Mouse (Mus musculus) midbrain, embryonic 13.5 days (tissue): ENCODE measurements at regions not wholly inside any gene's neighbourhood (a gene's known extent, or its start where the extent isn't known, plus 50 kb on each side); places are given as distances from the start of the nearest gene placed in this dataset.

Source experiments
- ATAC-seq: fragments of 200-750 bp; cut with Nextera tagmentation; 2 replicates; pipeline ENCODE4 v1.8.0; 2017; ENCODE audit warnings: mild to moderate bottlenecking, moderate TSS enrichment, moderate library complexity
- H3K27ac ChIP-seq: fragments of 300-500 bp; sonication (generic); 2 replicates; pipeline ENCODE4 v1.5.1; 2015; ENCODE audit warnings: inconsistent platforms, mild to moderate bottlenecking, moderate library complexity
- H3K27me3 ChIP-seq: fragments of 300-500 bp; sonication (generic); 2 replicates; pipeline ENCODE4 v1.6.1; 2015; ENCODE audit warnings: mild to moderate bottlenecking, inconsistent platforms
- H3K36me3 ChIP-seq: fragments of 300-500 bp; sonication (generic); 2 replicates; pipeline ENCODE4 v1.6.1; 2015; ENCODE audit warnings: mild to moderate bottlenecking, inconsistent platforms
- H3K4me1 ChIP-seq: fragments of 300-500 bp; sonication (generic); replicated peaks from 2 replicates; pipeline ENCODE4 v1.6.1; 2015; ENCODE audit warnings: inconsistent platforms
- H3K4me2 ChIP-seq: fragments of 300-500 bp; sonication (generic); replicated peaks from 2 replicates; pipeline ENCODE4 v1.6.1; 2015; ENCODE audit warnings: moderate library complexity, mild to moderate bottlenecking, inconsistent platforms
- H3K4me3 ChIP-seq: fragments of 300-500 bp; sonication (generic); replicated peaks from 2 replicates; pipeline ENCODE4 v1.5.1; 2015; ENCODE audit warnings: mild to moderate bottlenecking, inconsistent platforms
- H3K9ac ChIP-seq: fragments of 300-500 bp; sonication (generic); replicated peaks from 2 replicates; pipeline ENCODE4 v1.6.1; 2015; ENCODE audit warnings: mild to moderate bottlenecking, inconsistent platforms
- H3K9me3 ChIP-seq: fragments of 300-500 bp; sonication (generic); 2 replicates; pipeline ENCODE4 v1.6.1; 2016; ENCODE audit warnings: mild to moderate bottlenecking, inconsistent platforms
- WGBS: fragments of 180-500 bp; shearing (Covaris S2); methylation state at CpG from one replicate; pipeline ENCODE4 v1.1.7; 2015; 5-methylcytosine and 5-hydroxymethylcytosine counted together

DNA sequence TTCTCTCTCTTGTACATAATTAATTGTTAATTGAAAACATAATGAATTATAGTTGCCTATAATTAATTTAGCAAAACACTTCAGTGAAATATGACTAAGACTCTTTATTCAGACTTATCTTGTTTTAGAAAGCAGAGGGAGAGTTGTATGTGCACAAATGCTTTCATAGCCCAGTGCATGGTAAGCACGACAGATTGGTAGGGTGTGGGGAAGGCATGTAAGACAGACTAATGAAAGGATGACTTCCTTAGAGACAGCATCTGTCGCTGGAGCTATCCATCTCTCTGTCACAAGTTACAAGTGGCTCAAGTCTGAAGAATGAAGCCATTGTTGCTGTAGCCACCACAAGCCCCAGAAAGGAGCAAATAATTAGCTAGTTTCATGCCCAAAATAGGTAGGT, 376.9 kb downstream of the 4930474N05Rik start:
- ATAC-seq, result no peak
- Histone ChIP-seq H3K27me3 (no peaks in the 10 kb centered on the region), H3K9ac (no peak overlapping the region), H3K4me2 (no peak overlapping the region), H3K9me3 (no peaks in the 10 kb centered on the region), H3K4me3 (no peak overlapping the region), H3K27ac (no peak overlapping the region), H3K4me1 (no peaks in the 10 kb centered on the region), H3K36me3 (no peaks in the 10 kb centered on the region)
- 87% methylated on average over 2 of the region's 2 CpGs for WGBS

DNA sequence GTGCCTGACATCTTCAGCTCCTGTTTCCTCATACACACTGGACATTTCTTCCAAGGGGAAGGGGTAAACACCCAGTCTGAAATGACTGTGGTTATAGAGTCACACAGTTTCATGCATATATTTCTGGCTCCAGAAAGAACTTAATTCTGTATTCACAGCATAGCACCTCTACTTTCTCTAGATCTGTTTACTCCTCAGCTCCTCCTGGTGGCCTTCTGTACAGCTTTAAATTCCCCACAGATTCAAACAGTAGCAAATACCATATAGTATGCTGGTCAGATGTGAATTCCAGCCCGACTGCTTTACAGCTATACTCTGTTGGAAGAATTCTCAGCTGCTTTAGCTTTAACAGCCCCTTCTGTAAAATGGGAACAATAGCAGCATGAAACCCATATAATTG, 375.6 kb downstream of the 4930474N05Rik start:
- 70% methylated on average over 1 of the region's 1 CpGs for WGBS
- no peak overlapping the region for H3K9ac ChIP-seq
- H3K27ac ChIP-seq, result no peak overlapping the region
- H3K27me3 ChIP-seq, result no peaks in the 10 kb centered on the region
- no peaks in the 10 kb centered on the region for H3K36me3 ChIP-seq
- H3K4me3 ChIP-seq, result no peak overlapping the region
- ATAC-seq, result no peak
- no peak overlapping the region for H3K4me2 ChIP-seq
- no peaks in the 10 kb centered on the region for H3K9me3 ChIP-seq
- no peaks in the 10 kb centered on the region for H3K4me1 ChIP-seq

DNA sequence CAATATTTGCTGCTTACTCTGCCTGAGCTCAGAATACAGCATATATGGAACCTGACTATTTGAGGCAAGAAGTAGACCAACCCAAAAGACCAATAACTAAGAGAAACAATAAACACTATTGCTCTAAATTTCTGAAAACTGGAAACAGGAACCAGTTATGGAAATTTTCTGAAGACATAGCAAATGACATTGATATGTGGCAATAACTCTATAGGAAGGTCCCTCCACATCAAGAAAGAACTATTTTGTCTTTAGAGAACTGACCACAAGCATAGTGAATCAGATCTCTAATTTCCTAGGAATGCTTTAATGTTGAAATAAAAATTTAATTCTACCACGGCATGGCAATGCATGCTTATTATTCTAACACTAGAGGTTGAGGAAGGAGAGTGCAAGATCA, 358.3 kb downstream of the 4930474N05Rik start:
- Histone ChIP-seq H3K9ac (no peak overlapping the region), H3K4me3 (no peak overlapping the region), H3K4me1 (no peaks in the 10 kb centered on the region), H3K9me3 (no peaks in the 10 kb centered on the region), H3K27ac (no peak overlapping the region), H3K4me2 (no peak overlapping the region), H3K36me3 (no peaks in the 10 kb centered on the region), H3K27me3 (no peaks in the 10 kb centered on the region)
- 93% methylated on average over 1 of the region's 1 CpGs for whole genome bisulfite sequencing
- no peak for ATAC-seq

DNA sequence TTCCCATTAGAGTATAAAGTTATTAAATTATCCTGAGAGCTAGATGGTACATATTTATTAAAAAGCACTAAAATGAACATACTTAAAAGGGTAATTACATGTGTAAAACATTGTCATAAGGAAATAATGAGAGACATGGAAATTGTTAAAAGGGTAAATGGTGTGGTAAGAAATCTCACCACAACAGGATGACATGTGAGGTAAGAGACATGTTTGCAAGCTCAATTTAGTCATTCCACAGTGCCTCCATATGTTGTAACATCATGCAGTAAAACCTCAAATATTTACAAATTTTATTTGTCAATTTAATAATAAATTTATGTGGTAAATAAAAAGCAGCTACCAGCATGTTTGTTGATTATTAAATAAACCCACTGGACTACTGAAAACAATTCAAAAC, 355.4 kb downstream of the 4930474N05Rik start:
- no peaks in the 10 kb centered on the region for H3K36me3 ChIP-seq
- ATAC-seq, result no peak
- no peak overlapping the region for H3K4me3 ChIP-seq
- no peak overlapping the region for H3K4me2 ChIP-seq
- no peak overlapping the region for H3K9ac ChIP-seq
- H3K9me3 ChIP-seq, result no peaks in the 10 kb centered on the region
- no peaks in the 10 kb centered on the region for H3K4me1 ChIP-seq
- H3K27me3 ChIP-seq, result no peaks in the 10 kb centered on the region
- H3K27ac ChIP-seq, result no peak overlapping the region

DNA sequence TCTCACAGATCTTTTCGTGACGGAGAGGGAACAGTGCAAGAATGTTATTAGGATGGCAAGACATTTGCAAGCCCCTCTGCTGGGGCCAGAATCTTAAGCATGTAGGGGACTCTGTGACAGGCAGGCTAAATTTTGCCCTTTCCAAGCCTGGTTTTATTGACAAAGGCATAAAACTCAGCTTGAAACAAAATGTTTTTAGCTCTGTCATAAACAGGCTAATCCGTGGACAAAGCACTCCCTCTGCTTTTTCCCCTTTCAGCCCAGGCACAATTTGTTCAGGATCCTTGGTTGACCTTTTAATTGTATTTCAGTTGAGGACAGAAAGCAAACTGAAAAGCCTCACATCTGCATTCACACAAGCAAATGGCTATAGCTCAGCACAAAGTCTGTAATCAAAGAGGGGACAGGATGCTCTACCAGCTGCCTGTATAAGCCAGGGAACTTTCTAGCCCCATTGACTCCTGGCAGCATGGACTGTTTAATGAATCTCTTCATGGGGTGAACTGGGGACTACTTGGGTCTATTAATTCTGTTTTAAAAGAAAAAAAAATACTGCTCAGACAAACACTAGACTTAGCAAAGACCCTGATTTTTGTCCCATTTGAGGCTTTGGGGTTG, 320.0 kb downstream of the 4930474N05Rik start:
- no peak for ATAC-seq
- H3K9me3 ChIP-seq, result no peaks in the 10 kb centered on the region
- H3K9ac ChIP-seq, result no peak overlapping the region
- no peak overlapping the region for H3K4me3 ChIP-seq
- H3K4me2 ChIP-seq, result no peak overlapping the region
- no peaks in the 10 kb centered on the region for H3K27me3 ChIP-seq
- no peak overlapping the region for H3K27ac ChIP-seq
- 21% methylated on average over 3 of the region's 3 CpGs for WGBS
- no peaks in the 10 kb centered on the region for H3K36me3 ChIP-seq
- peaks cover 9% of the 10 kb centered on the region for H3K4me1 ChIP-seq

DNA sequence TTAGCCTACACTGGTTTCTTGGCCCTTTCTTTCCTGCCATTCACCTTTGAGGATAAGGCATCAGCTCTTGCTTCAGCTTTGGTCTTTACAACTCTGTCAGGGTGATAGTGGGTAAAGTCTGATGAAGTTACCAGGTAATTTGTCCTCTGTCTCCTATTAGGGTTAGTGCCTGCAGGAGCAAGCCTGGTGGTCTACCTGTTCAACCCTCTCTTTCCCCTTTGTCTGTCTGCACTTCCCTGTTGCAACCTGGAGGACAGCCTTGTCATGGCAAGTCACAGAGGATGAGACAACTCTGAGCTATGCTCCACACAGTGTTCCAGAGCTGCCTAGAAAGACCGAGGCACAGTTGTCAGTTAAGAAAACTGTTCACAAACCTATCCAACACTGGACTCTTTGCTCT, 319.5 kb downstream of the 4930474N05Rik start:
- Histone ChIP-seq H3K9me3 (no peaks in the 10 kb centered on the region), H3K4me1 (peaks cover 9% of the 10 kb centered on the region), H3K4me3 (no peak overlapping the region), H3K36me3 (no peaks in the 10 kb centered on the region), H3K9ac (no peak overlapping the region), H3K27me3 (no peaks in the 10 kb centered on the region), H3K4me2 (no peak overlapping the region), H3K27ac (no peak overlapping the region)
- ATAC-seq, result no peak
- 52% methylated on average over 1 of the region's 1 CpGs for WGBS
